ENCODE assay signal across 7 mouse cellular contexts in genomic region chr14:30654691-30655228, GRCm38 (mm10). TPM values are rescaled to one million over a fixed set of nuclear protein-coding genes. Genes with fewer than 3 reads are reported as not detected.
DNase-seq lines count a peak whose midpoint lies in the region; ATAC-seq and TF ChIP-seq lines count a peak whose summit lies in the region.

No protein-coding gene starts in this region.

- no peaks in the 10 kb centered on the region for H3K27me3 ChIP-seq in spleen, adult 2 months (ENCODE audit: control insufficient read depth, insufficient read depth, low read length)
- H3K27me3 ChIP-seq in liver, embryonic 11.5 days (replicated peaks; ENCODE audit: control insufficient read depth, insufficient read depth, low read length) = no peaks in the 10 kb centered on the region

- DNase-seq in spleen, adult 2 months (ENCODE audit: low read depth in 1 of 2, low spot score in 2 of 2) = no peak
- no peak for DNase-seq in spleen, postnatal 36 days (ENCODE audit: low spot score in 2 of 2)
- DNase-seq in liver, embryonic 11.5 days (ENCODE audit: low spot score) = no peak
- no peak for DNase-seq in layer of hippocampus, adult 9-11 months
- DNase-seq in right cerebral cortex, postnatal 10 days (ENCODE audit: low spot score in 2 of 2) = no peak
- DNase-seq in left cerebral cortex, postnatal 36 days (ENCODE audit: low spot score in 2 of 2) = no peak

- ATAC-seq in liver, embryonic 11.5 days (replicated peaks; ENCODE audit: low FRiP score) = 0 out of 2 replicates have a peak, but pooled peaks have one; percentile 4

- WGBS in spleen, adult 2 months = 42% methylated on average over 4 of the region's 4 CpGs
- 47% methylated on average over 4 of the region's 4 CpGs for whole genome bisulfite sequencing in liver, embryonic 11.5 days

- H3K9ac ChIP-seq in liver, embryonic 11.5 days (ENCODE audit: low read depth, low read length) = peak overlapping the region; percentile 100

- peak overlapping the region; percentile 78 for H3K4me2 ChIP-seq in liver, embryonic 11.5 days

- TF ChIP-seq CTCF in spleen, adult 2 months (IDR thresholded peaks at IDR 0.05; ENCODE audit: extremely low read depth, insufficient read depth, insufficient read length, insufficient replicate concordance) = no peak
- no peak for TF ChIP-seq CTCF in embryonic fibroblast, embryonic 13.5 days (IDR thresholded peaks at IDR 0.05; ENCODE audit: borderline replicate concordance, insufficient read depth, low read length)

- peaks cover 7% of the 10 kb centered on the region; the same call in 1 of the 2 replicates for H3K4me1 ChIP-seq in spleen, adult 2 months (ENCODE audit: control insufficient read depth, insufficient read depth, insufficient read length)
- H3K4me1 ChIP-seq in embryonic fibroblast, embryonic 13.5 days (ENCODE audit: control insufficient read depth, insufficient read depth, low read length) = peaks cover 2% of the 10 kb centered on the region; the same call in 1 of the 2 replicates
- H3K4me1 ChIP-seq in liver, embryonic 11.5 days (replicated peaks; ENCODE audit: control insufficient read depth, insufficient read depth, low read length) = peaks cover 4% of the 10 kb centered on the region

- no peak for TF ChIP-seq POLR2A in spleen, adult 2 months (IDR thresholded peaks at IDR 0.05; ENCODE audit: low read depth, low read length)
- no peak for TF ChIP-seq POLR2A in embryonic fibroblast, embryonic 13.5 days (IDR thresholded peaks at IDR 0.05; ENCODE audit: low read depth, low read length)

- intact Hi-C loops in left cerebral cortex, postnatal 36 days (cut with DNase I) = no loop called here

- peaks cover 6% of the 10 kb centered on the region for H3K36me3 ChIP-seq in spleen, adult 2 months (ENCODE audit: control insufficient read depth, insufficient read depth, low read length)
- peaks cover 3% of the 10 kb centered on the region for H3K36me3 ChIP-seq in liver, embryonic 11.5 days (ENCODE audit: control insufficient read depth, insufficient read depth, low read length)

- peak overlapping the region; percentile 70 for H3K4me3 ChIP-seq in spleen, adult 2 months (ENCODE audit: extremely low read depth, insufficient read depth, insufficient read length)
- peak overlapping the region; percentile 91 for H3K4me3 ChIP-seq in embryonic fibroblast, embryonic 13.5 days (ENCODE audit: insufficient read depth, low read length)
- peak overlapping the region; percentile 95 for H3K4me3 ChIP-seq in liver, embryonic 11.5 days (ENCODE audit: low read depth, low read length)

- H3K27ac ChIP-seq in spleen, adult 2 months (ENCODE audit: insufficient read depth, low read length) = peak overlapping the region; percentile 84
- no peak overlapping the region for H3K27ac ChIP-seq in embryonic fibroblast, embryonic 13.5 days (ENCODE audit: insufficient read depth, low read length)
- H3K27ac ChIP-seq in liver, embryonic 11.5 days (ENCODE audit: low read depth, low read length) = no peak overlapping the region; the same call in 1 of the 2 replicates

- no peaks in the 10 kb centered on the region for H3K9me3 ChIP-seq in liver, embryonic 11.5 days (ENCODE audit: control insufficient read depth, low read length)

RNA-seq across cellular contexts. Expression of gene Rft1, which starts 0.6 kb away (rescaled TPM):
- 8.5 and 8.6 TPM in 2 replicates for polyA plus RNA-seq in spleen, adult 2 months (2012; rRNA removed)
- polyA plus RNA-seq in embryonic fibroblast, embryonic 13.5 days (2011; ENCODE audit: insufficient read length, low read depth, missing spikeins) = 18.2 and 20.4 TPM in 2 replicates
- polyA plus RNA-seq in liver, embryonic 11.5 days (2014; fragmentation: Nextera tagmentation; extraction: Ambion mirVana) = 9.7 and 9.8 TPM in 2 replicates
- 10 to 100 TPM; 12.6 to 12.9 TPM for total RNA-seq in left cerebral cortex, postnatal 36 days (2021)

RNA-seq across cellular contexts. Expression of gene Prkcd, which starts 28.8 kb away (rescaled TPM):
- 187 and 226 TPM in 2 replicates for polyA plus RNA-seq in spleen, adult 2 months (2012; rRNA removed)
- 56.9 and 60.5 TPM in 2 replicates for polyA plus RNA-seq in embryonic fibroblast, embryonic 13.5 days (2011; ENCODE audit: insufficient read length, low read depth, missing spikeins)
- polyA plus RNA-seq in liver, embryonic 11.5 days (2014; fragmentation: Nextera tagmentation; extraction: Ambion mirVana) = 34.7 and 38.4 TPM in 2 replicates
- total RNA-seq in left cerebral cortex, postnatal 36 days (2021) = 10 to 100 TPM in 1 of 2 experiments, 1 to 10 TPM in 1; 9.8 to 15.4 TPM

RNA-seq across cellular contexts. Expression of gene Sfmbt1, which starts 59.9 kb away (rescaled TPM):
- polyA plus RNA-seq in spleen, adult 2 months (2012; rRNA removed) = 1.2 and 1.3 TPM in 2 replicates
- polyA plus RNA-seq in embryonic fibroblast, embryonic 13.5 days (2011; ENCODE audit: insufficient read length, low read depth, missing spikeins) = 8.2 and 9.6 TPM in 2 replicates
- 23.0 and 24.5 TPM in 2 replicates for polyA plus RNA-seq in liver, embryonic 11.5 days (2014; fragmentation: Nextera tagmentation; extraction: Ambion mirVana)
- 10 to 100 TPM; 33.3 to 35.2 TPM for total RNA-seq in left cerebral cortex, postnatal 36 days (2021)
